Mouse (Mus musculus) testis, adult 2 months (tissue): ENCODE data around the gene Tk2.

ENCODE experiments used
- CTCF ChIP-seq: fragments of 200-500 bp; IDR thresholded peaks from 2 replicates; pipeline ENCODE4 v1.5.1; 2012; ENCODE audit warnings: low read depth, mild to moderate bottlenecking, inconsistent platforms, low read length, moderate library complexity; ENCODE audit not compliant: control insufficient read depth, insufficient read depth, insufficient replicate concordance
- POLR2A ChIP-seq: fragments of 200-500 bp; IDR thresholded peaks from 2 replicates; pipeline ENCODE4 v1.6.1; 2012; ENCODE audit warnings: low read depth, mild to moderate bottlenecking, inconsistent platforms, low read length, moderate library complexity; ENCODE audit not compliant: control insufficient read depth

DNA sequence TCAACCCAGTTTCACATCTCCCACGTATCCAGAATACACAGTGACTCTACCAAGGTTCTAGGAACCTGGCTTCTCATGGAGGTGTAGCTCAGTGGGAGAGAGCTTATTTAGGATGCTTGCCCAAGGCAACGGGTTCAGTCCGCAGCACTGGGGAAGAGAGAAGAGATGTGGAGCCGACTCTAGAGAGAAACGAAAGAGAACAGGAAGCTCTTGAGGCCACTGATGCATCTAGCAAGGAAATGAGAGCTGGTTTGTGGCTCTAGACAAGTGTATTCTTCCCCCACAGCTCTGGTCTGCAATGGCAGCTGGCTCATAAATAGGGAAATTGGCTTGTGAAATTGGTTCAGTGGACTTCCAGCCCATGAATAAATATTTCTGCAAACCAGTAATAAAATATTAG is 48.6 kb downstream of the Tk2 start:
- TF ChIP-seq CTCF: no peak
- no peak for TF ChIP-seq POLR2A
